Mouse (Mus musculus): ENCODE results near the gene Gcnt2.
A peak's percentile ranks its signal among the peaks of the same experiment; 100 is the strongest.
"Not testable (repeated sequence)": the region's sequence is repeated elsewhere in the genome, so short reads cannot be mapped to it uniquely, and the experiment has no call there.

Gene Gcnt2

DNA sequence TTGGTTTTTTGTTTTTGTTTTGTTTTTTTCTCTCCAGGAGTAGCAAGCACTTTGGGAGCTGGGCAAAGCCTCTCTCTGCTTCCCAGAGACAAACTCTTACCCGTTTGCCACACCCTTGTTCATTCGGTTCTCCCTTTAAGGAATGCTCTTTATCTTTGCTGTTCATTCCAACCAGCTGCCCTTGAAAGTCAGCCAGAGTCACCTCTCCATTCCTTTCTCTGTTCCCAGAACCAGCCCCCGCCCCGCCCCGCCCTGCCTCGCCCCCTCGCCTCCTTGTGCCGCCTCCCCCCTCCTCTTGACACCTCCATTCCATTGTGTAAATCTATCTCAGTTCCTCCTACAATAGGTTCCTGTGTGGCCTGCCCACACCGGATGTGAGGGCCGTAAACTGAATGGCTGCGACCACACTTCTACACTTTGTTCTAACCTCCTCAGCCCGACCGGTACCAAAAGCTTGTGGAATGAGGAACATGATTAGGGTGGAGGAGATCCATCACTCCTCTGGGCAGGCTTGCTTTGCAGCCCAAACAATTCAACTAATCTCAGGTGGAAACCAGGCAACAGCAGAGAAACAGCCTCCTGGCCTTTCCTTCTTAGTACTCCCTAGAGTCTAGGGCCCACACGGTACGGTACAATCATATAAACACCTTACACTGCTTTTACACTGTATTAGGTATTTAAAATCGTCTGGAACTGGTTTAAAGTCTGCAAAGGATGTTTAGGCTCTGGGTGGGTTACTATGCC, 9.5 kb downstream of the Gcnt2 start:
- no peak for DNase-seq (ENCODE audit: extremely low spot score, low spot score)

- no peak for DNase-seq (ENCODE audit: extremely low spot score, low spot score)
Measured at GRCm38 (mm10) chr13:40874021-40874420, 14.5 kb downstream of the Gcnt2 start.

DNA sequence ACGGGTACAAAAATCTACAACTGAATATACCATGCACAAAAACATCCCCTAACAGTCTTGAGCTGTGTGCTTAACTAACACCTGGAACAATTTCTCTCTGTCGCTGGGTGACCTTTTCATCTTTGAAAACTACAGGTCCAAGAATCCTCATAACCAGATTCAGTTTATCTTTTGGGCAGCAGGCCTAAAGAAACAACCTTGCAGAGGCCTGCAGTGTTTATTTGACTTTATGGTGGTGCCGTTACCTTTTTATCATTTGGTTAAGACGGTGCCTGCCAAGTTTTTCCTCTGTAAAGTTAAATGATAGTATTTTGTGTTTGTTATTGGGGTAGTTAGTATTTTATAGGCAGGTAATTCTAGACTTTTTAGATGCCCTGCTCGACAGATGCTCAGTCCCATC, 15.9 kb downstream of the Gcnt2 start:
- DNase-seq (ENCODE audit: extremely low spot score, low spot score): no peak

DNA sequence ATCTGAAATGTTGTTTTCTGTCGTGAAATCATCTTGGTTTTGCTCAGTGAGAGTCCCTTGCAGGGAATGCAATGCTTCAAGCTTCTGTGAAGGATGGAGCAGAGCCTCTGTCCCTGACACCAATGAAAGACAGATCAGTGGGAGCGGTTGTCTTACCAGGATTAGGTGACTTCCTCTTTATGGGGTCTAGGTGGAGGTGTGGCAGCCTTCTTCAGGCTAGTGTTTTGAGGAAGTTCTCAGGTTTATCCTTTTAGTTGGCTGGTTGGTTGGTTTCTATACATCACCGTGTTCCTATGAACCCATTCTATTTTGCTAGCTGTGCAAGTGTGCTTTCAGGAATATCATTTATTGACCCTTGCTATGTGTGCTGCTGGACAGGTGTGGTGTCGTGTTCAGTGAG, 18.0 kb downstream of the Gcnt2 start:
- no peak for DNase-seq (ENCODE audit: extremely low spot score, low spot score)

DNA sequence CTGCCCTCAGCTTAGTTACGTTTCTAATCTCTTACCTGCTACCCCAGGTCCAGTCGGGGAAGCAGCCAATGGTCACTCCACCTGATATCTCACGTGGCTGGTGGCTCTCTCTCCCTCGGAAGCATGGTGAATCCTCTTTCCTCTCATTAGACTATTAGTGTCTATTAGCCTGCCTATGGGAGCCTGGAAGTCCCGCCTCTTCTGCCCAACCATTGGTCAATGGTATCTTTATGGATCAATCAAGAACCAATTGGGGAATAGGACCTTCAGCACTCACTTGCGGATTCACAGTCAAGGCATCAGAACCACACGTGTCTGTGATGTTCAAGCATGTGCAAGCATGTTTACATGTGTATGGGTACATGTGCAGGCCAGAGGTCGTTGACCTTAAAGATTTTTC, 21.0 kb downstream of the Gcnt2 start:
- DNase-seq (ENCODE audit: extremely low spot score, low spot score): no peak

GRCm38 (mm10) chr13:40882606-40883005, 23.1 kb downstream of the Gcnt2 start:
- DNase-seq (ENCODE audit: extremely low spot score, low spot score): no peak

DNA sequence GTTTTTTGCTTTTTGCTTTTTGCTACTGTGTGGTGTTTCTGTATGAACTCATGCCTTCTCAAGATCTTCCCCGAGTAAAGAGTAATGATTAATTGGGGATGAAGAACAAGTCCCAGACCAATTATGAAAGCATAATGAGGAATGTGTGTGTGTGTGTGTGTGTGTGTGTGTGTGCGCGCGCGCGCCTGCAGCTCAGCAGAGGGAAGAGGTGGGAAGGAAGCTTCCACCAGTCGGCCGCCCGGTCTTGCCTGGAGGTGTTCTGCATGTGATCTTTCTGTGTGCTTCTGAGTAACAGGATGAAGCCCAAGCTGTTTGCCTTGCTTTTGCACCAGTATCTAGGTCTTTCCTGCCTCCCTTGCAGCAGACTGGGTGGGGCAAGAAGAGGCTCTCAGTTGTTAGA, 24.3 kb downstream of the Gcnt2 start:
- DNase-seq (ENCODE audit: extremely low spot score, low spot score): no peak

GRCm38 (mm10) chr13:40884878-40885277, 25.3 kb downstream of the Gcnt2 start:
- no peak for DNase-seq (ENCODE audit: extremely low spot score, low spot score)

- no peak for DNase-seq (ENCODE audit: extremely low spot score, low spot score)
Measured at GRCm38 (mm10) chr13:40885935-40886642, 26.5 kb downstream of the Gcnt2 start.

- DNase-seq (ENCODE audit: extremely low spot score, low spot score): peak; percentile 59
Measured at GRCm38 (mm10) chr13:40886643-40887381, 27.3 kb downstream of the Gcnt2 start.

DNA sequence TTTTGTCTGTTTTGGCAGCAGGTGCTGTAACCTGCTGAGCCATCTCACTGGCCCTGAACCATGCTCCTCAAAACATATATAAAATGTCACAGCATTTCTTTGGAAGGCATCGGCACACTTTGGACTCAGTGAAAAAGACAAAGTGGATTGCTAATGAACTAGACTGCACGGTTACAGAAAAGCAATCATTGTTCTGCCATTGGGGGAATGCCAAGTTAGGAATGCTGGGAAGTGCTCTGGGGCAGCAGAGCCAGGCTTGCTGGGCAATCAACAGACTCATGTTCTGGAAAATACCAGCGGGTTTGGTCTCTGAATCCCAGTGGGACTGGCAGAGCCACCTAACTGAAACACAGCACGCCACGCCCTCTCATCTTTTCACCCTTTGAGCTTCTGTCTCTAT, 31.0 kb downstream of the Gcnt2 start:
- no peak for DNase-seq (ENCODE audit: extremely low spot score, low spot score)

GRCm38 (mm10) chr13:40891369-40891768, 31.8 kb downstream of the Gcnt2 start:
- DNase-seq (ENCODE audit: extremely low spot score, low spot score): not testable (repeated sequence)

DNA sequence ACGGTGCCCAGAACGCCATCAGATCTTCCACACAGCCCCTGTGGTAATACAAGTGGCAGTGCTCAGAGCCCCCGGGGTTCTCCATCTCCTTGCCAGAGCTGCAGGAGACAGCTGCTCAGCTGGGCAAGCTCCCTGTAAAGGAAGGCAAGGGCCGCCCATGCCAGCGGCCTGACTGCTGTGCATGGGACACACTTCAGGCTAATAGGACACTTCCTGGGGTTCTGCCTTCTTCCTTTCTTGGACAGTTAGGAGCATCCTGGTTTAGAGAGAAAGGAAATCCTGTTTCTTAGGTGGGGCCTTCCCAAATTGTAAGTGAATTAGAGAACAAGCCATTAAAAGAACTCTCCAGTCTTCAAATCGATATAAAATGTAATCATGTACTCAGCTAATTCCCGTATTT, 32.5 kb downstream of the Gcnt2 start:
- DNase-seq (ENCODE audit: extremely low spot score, low spot score): no peak

GRCm38 (mm10) chr13:40892547-40892946, 33.0 kb downstream of the Gcnt2 start:
- DNase-seq (ENCODE audit: extremely low spot score, low spot score): no peak

DNA sequence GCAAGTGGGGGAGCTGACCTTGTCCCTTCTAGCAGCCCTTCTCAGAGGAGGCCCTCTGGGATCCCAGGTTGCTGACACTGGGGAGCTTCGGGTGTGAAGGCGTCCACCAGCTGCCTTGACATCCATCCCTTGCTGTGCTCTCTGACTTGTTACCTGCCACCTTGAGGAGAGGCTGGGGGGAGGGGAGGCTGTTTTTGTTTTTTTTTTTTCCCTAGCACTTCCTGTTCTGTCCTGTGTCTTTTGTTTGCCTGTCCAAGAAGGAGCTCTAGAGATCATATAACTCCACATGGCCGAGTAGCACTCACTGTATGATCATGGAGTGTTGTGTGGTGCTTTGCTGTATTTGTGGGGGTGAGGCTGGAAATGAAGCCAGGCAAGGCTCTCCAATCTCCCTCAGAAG, 34.0 kb downstream of the Gcnt2 start:
- no peak for DNase-seq (ENCODE audit: extremely low spot score, low spot score)

DNA sequence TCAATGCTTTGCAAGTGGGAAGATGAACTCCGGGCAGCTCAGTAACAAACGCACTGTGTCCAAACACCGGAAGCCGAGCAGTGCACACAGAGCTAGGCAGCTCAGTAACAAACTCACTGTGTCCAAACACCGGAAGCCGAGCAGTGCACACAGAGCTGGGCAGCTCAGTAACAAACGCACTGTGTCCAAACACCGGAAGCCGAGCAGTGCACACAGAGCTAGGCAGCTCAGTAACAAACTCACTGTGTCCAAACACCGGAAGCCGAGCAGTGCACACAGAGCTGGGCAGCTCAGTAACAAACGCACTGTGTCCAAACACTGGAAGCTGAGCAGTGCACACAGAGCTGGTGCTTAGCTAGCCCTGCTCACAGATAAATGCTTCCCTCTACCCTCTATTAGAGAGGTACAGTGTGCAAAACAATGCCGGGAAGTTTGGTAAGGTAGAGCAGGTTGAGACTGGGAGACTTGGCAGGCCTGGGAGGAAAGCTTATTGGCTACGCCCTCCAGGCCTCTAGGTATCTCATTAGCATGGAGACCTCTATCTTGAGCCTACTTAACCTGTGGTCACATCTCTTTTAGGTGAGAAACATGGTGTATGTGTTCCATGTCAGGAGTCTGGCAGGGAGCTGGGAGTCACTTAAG, 38.6 kb downstream of the Gcnt2 start:
- DNase-seq (ENCODE audit: extremely low spot score, low spot score): not testable (repeated sequence)

GRCm38 (mm10) chr13:40898698-40899097, 39.1 kb downstream of the Gcnt2 start:
- DNase-seq (ENCODE audit: extremely low spot score, low spot score): no peak

GRCm38 (mm10) chr13:40899349-40899993, 39.9 kb downstream of the Gcnt2 start:
- DNase-seq (ENCODE audit: extremely low spot score, low spot score): no peak

DNA sequence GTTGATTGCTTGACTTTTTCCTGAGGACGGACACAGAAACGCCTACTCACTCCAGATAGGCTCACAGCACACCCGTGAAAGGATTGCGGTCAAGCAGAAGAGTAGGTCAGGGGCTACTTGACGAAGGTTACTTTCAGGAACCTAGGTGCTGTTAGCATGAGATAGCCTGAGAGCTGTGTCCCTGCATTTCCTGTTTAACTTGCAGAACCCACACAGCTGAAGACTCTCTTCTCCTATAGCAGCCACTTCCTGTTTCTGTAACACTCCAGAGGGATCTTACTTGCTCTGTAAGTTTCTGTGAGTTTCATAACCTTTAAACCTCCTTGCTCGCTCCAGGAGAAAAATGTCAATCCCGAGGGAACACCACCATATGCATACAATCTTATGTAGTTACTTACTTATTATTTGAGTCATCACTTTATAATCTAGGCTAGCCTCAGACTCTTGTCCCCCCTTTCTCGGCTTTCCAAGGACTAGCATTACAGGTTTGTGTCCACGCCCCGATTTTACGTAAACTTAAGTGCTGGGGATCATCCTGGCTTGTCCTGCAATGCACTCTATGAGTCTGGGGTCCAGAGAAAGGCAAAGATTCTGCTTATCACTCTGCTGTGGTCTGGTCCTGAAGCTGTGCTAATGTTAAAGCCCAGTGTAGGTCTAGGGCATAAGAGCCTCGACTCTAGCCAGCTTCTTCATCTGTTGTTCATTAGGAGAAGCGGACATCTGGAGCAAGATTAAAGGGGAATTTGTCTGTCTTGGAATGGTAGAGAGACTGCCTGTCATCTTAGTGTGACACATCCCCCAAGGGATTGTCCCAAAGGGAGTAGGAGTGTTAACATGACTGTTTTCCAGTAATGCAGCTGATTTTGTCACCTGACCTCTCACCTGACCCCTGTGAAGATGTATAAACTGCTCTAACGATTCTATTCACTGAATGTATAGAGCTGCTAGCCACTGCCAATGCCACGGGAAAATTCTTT, 40.7 kb downstream of the Gcnt2 start:
- peak; percentile 40 for DNase-seq (ENCODE audit: extremely low spot score, low spot score)

GRCm38 (mm10) chr13:40901263-40901662, 41.7 kb downstream of the Gcnt2 start:
- no peak for DNase-seq (ENCODE audit: extremely low spot score, low spot score)
